Mouse (Mus musculus) lung, postnatal 0 days (tissue): Measurements from ENCODE around the gene Psmc6.

ENCODE experiments used
- CTCF ChIP-seq: IDR thresholded peaks from 2 replicates; pipeline ENCODE4 v1.5.1; 2016; ENCODE audit warnings: antibody characterized with exemption, mild to moderate bottlenecking
- EP300 ChIP-seq: IDR thresholded peaks from 2 replicates; pipeline ENCODE4 v1.6.1; 2016; ENCODE audit warnings: antibody characterized with exemption, mild to moderate bottlenecking, control low read depth

- TF ChIP-seq CTCF (no peak), EP300 (no peak)
Measured at GRCm38 (mm10) chr14:45282066-45282465, 47.5 kb upstream of the Psmc6 start.
